Mouse (Mus musculus) testis, postnatal 14 days (tissue): ENCODE data around the gene Jade1.

Source experiments
- DNase-seq: peaks from one replicate; pipeline ENCODE4 v3.0.0; 2021; ENCODE audit warnings: low spot score

The Jade1 gene

DNA sequence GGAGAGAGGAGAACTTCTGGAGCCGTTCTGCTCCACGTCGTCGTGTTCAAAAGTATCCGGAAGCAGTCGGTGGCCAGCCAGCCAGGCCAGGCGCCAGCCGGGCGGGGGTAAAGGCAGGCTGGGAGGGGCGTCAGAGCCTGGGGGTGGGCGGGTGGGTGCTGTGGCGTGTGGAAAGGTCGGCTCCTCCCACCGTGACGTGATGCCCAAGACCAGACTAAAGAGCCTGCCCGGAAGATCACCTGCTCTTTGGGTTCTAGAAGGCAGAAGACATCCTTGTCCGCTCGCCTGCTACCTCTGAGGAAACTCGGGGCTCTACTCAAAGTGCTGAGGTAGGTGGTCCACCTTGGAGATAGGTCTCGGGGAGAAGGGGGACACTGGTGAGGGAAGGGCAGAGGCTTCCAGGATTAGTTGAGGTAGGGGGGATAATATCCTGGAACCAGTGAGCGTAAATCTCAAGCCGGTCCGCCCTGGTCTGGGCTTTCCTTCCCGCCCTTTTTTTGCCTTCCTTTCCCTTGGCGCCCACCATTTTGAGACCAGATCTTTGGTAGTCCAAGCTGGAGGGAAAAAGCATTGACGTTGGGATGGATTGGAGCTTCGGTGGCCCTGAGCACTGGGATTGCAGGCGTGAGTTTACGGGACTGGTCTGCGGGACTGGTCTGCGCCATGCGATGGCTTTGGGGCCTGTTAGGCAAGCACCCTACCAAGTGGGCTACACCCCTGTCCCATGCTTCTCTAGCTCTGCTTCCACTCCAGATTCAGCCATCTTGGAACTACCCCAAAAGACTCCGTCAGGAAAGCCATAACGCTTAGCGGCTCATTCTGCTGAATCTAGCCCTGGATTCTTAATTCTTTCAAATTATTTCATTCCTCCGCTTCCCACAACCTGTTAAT, at the start of gene Jade1:
TSS of gene Jade1 (plus strand) at position 241 of the 891 bp plus-strand sequence.
- DNase-seq = peak; percentile 77

- DNase-seq = no peak
Observed at GRCm38 (mm10) chr3:41509441-41509840, 46.1 kb upstream of the Jade1 start.

DNA sequence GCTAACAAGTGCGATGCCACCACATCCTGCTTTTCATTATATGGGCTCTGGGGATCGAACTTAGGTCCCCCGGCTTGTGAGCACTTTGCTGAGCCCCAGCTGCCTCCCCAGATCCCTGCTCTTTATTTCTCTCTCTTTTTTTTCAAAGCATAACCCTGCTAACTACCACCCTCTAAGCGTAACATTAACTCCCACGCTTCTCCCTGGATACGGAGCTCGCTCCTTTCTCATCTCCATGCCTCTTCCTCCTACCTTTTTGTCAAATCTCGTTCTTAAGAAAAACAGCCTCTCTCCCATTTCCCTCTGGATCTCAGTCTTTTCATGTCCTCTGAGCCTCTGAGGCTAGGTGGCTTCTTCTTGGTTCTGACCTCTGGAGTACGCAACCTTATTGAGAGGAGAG, 45.3 kb upstream of the Jade1 start:
- DNase-seq = no peak

DNA sequence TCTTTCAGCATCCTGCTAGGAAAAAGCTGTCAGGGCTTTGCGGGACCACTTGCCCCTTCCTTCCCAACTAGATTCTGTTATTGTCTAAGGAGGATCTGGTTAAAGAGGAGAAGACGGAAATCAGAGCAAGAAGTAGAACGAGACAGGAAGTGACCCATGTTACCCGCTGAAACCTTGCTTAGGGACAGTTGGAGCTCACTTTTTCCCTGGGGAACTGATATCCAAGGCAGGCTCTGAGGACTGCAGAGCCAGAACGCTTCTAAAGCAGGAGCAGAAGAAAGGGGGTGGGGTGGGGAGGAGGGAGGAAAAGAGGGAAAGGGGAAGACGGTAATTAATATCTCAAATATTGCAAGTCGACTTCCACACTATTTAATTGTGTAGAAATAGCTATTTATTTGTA, 44.8 kb upstream of the Jade1 start:
- DNase-seq = no peak

GRCm38 (mm10) chr3:41514003-41514402, 41.5 kb upstream of the Jade1 start:
- DNase-seq = no peak

GRCm38 (mm10) chr3:41514683-41515305, 40.7 kb upstream of the Jade1 start:
- no peak for DNase-seq

- no peak for DNase-seq
Observed at GRCm38 (mm10) chr3:41516961-41517518, 38.5 kb upstream of the Jade1 start.

GRCm38 (mm10) chr3:41520925-41521324, 34.6 kb upstream of the Jade1 start:
- no peak for DNase-seq

GRCm38 (mm10) chr3:41521733-41522132, 33.8 kb upstream of the Jade1 start:
- no peak for DNase-seq

DNA sequence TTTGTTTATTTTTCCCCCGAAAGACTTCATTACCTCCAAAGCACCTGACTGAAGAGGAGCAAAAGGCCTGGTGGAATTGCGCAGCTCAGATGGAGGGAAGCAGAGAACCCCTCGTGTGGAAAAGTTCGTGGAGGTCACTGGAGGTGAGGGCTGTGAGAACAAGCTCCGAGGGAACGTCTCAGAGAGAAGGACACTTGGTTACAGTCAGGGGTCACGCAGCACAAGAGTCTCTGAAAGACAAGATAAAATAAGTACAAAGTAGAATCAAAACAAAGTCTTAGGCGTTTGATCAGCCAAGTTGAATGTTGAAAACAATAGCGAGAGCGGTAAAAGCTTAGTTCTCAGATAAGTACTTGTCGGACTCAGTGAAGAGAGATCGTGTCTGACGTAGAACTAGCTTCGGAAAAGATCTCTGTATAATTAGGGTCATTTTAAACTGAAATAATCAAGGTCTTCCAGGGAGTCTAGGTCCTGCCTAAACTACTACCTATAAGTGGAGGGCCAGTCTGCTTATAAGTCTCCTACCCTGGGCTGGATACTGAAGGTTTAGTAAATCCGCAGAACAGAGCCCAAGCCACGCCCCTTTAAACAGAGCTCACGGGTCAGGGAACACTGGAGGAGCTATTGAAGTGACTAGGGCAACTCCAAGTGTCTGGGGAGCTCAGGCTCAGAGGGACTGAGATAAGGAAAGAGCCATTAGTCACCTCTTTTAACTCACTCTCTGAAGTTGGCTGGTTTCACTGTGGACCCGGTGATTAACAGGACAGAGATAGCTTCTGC, 33.1 kb upstream of the Jade1 start:
- DNase-seq = peak; percentile 46

DNA sequence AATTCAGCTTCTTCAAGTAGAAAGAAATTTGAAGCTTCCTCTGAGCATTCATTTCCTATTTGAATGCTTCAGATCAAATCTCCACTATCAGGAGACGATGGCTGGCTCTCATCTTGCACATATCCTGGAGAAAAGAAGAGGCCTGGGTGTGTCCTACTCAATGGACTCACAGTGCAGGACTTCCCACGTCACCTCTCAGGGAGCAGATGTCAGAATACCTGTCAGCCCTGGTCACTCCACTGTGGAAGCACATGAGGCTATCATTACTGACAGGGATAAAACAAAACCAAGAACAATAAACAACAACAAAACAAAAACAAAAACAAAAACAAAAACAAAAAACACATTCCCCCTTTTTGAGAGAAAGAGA, 32.5 kb upstream of the Jade1 start:
- no peak for DNase-seq

DNA sequence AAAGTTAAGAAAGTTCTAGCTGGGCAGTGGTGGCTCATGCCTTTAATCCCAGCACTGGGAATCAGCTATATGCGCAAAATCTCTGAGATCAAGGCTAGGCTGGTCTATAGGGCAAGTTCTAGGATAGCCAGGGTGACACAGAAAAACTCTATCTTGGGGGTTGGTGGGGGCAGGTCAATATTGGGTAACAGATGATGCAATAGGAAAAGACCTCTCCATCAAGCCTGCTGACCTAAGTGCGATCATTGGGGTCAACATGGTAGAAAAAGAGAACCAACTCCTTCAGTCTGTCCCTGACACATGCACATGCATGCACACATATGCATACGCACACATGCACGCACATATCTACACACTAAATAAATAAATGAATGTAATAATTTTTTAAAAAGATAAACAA, 32.1 kb upstream of the Jade1 start:
- no peak for DNase-seq

GRCm38 (mm10) chr3:41528291-41528969, 27.1 kb upstream of the Jade1 start:
- no peak for DNase-seq

DNA sequence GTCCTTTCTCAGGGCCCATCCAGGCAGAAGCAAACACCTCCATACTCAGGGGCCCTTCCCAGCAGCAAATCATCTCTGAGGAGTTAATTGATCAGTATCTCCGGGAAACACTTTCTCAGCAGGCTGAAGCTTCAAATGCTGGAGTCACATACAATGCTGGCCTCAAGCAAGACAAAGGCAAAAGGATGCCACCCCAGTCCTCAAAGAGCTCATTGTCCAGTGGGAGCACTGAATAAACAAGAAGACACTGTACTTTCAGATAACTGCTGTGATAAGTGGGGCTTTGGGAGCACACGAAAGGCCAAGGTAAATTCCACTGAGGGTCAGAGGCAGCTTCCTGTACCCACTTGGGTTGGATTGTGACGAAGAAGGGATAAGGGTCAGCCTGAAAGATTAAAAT, 25.4 kb upstream of the Jade1 start:
- DNase-seq = peak; percentile 45

GRCm38 (mm10) chr3:41531541-41531940, 24.0 kb upstream of the Jade1 start:
- DNase-seq = no peak

GRCm38 (mm10) chr3:41532109-41532508, 23.4 kb upstream of the Jade1 start:
- no peak for DNase-seq

GRCm38 (mm10) chr3:41533660-41534059, 21.9 kb upstream of the Jade1 start:
- DNase-seq = no peak

DNA sequence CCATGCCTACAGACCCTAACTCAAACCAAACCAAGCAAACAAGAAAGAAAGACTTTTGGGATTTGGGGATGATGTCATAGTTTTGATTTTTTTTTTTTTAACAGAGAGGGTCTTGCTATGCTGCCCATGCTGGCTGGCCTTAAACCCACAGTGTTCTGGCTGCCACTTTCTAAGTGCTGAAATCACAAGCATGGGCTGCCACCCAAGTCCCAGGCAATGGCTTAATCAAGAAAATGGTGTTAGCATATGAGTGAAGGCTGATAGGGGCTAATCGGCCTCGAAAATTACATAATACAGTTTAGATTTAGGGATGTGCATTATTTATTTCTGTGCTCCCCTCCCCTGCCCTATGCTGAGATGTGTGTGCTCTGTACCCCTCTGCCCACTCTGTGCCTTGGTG, 17.6 kb upstream of the Jade1 start:
- DNase-seq = no peak

- DNase-seq = no peak
Observed at GRCm38 (mm10) chr3:41541313-41541712, 14.2 kb upstream of the Jade1 start.

DNA sequence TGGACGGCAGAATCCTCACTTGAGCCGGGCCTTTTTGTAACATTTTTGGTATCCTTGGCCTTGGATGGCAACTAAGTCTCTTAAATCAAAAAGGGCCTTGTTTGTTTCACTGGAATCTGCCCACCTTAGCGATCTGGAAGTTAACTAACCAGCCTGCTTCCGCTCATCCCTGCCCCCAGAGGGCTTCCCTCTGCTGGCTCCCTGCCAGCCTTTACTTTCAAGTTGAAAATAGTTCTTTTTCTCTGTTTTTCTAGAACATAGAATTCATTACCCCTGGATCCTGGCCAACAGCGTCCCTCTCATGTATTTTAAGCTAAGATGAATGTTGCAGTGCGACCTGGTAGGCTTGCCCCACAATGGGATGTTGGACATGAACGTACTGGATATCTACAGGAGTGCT, 11.1 kb upstream of the Jade1 start:
- peak; percentile 81 for DNase-seq

GRCm38 (mm10) chr3:41547289-41547688, 8.2 kb upstream of the Jade1 start:
- no peak for DNase-seq

DNA sequence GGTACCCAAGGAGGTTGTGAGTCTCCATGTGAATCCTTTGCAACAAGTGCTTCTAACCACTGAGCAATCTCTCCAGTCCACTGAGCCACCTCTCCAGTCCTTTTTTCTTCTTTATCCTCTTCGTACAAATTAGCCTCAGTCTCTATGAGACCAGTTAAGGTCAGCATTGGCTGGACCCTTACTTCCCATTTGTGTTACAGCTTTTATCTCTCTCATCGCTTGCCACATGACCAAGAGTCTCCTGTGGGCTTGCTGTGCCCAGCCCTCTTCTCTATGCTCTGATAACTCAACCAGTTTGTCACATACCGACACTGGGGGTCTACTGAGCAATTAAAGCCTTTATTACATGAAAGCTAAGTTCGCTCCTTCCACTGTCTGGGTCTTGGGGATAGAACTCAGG, 7.3 kb upstream of the Jade1 start:
- DNase-seq = no peak
